Mouse (Mus musculus) heart, postnatal 14 days (tissue): ENCODE data around the gene Snx3. TPM values are rescaled to one million over a fixed set of nuclear protein-coding genes. Genes with fewer than 3 reads are reported as not detected.

Experiments used
- DNase-seq, 2 experiments: peaks; one replicate each; pipeline ENCODE4 v3.0.0; 2021 to 2022
- intact Hi-C: fragments of 180-260 bp; cut with DNase I; formaldehyde crosslinking; loops from one replicate; pipeline ENCODE4 v1.15.1; 2025
- total RNA-seq, 2 experiments: library from RNA; stranded (reverse); gene quantifications; 2 replicates each; pipeline ENCODE4 v1.2.3; 2021

The Snx3 gene
- total RNA-seq, 2 experiments from 2014 or later = 169 to 184 TPM

- intact Hi-C loops = no loop called here
- no peak for DNase-seq
These were observed 71.1 kb downstream of the Snx3 start for GRCm38 (mm10) chr10:42572971-42573370.

- DNase-seq = no peak
- intact Hi-C loops = loop anchor here (5.0 kb wide), 1 partner anchor 62 kb away; no protein-coding TSS in a partner anchor
These were observed 72.8 kb downstream of the Snx3 start for GRCm38 (mm10) chr10:42574639-42575038.

- DNase-seq = no peak
- intact Hi-C loops = loop anchor here (5.0 kb wide), 1 partner anchor 65 kb away; no protein-coding TSS in a partner anchor
These were observed 75.9 kb downstream of the Snx3 start for GRCm38 (mm10) chr10:42577525-42578280.

GRCm38 (mm10) chr10:42578281-42578675 is 76.4 kb downstream of the Snx3 start:
- intact Hi-C loops = loop anchor here (5.0 kb wide), 1 partner anchor 66 kb away; no protein-coding TSS in a partner anchor
- no peak for DNase-seq

GRCm38 (mm10) chr10:42578698-42579474 is 77.1 kb downstream of the Snx3 start:
- intact Hi-C loops = loop anchor here (5.0 kb wide), 1 partner anchor 67 kb away; no protein-coding TSS in a partner anchor
- no peak for DNase-seq

GRCm38 (mm10) chr10:42579475-42580130 is 77.8 kb downstream of the Snx3 start:
- intact Hi-C loops = loop anchor here (5.0 kb wide), 2 partner anchors 53 to 67 kb away; no protein-coding TSS in a partner anchor
- no peak for DNase-seq

- intact Hi-C loops = loop anchor here (5.0 kb wide), 1 partner anchor 52 kb away; no protein-coding TSS in a partner anchor
- no peak for DNase-seq
These were observed 78.5 kb downstream of the Snx3 start for GRCm38 (mm10) chr10:42580131-42580950.

GRCm38 (mm10) chr10:42580951-42581277 is 79.1 kb downstream of the Snx3 start:
- intact Hi-C loops = loop anchor here (5.0 kb wide), 1 partner anchor 51 kb away; no protein-coding TSS in a partner anchor
- DNase-seq = no peak

- intact Hi-C loops = loop anchor here (5.0 kb wide), 1 partner anchor 50 kb away; no protein-coding TSS in a partner anchor
- no peak for DNase-seq
These were observed 80.1 kb downstream of the Snx3 start for GRCm38 (mm10) chr10:42581694-42582565.

GRCm38 (mm10) chr10:42582566-42583110 is 80.8 kb downstream of the Snx3 start:
- no peak for DNase-seq
- intact Hi-C loops = loop anchor here (5.0 kb wide), 1 partner anchor 50 kb away; no protein-coding TSS in a partner anchor

GRCm38 (mm10) chr10:42583157-42583872 is 81.5 kb downstream of the Snx3 start, which contains the start of the genes Nr2e1 and Ostm1:
TSS of gene Nr2e1 (minus strand) at chr10:42583632.
TSS of gene Ostm1 (plus strand) at chr10:42583822.
- intact Hi-C loops = loop anchor here (5.0 kb wide), 1 partner anchor 49 kb away; no protein-coding TSS in a partner anchor
- no peak for DNase-seq

GRCm38 (mm10) chr10:42583902-42584435 is 82.1 kb downstream of the Snx3 start:
- intact Hi-C loops = loop anchor here (5.0 kb wide), 1 partner anchor 48 kb away; no protein-coding TSS in a partner anchor
- DNase-seq = no peak

GRCm38 (mm10) chr10:42584436-42584983 is 82.7 kb downstream of the Snx3 start:
- intact Hi-C loops = loop anchor here (5.0 kb wide), 1 partner anchor 48 kb away; no protein-coding TSS in a partner anchor

More at GRCm38 (mm10) chr10:42584436-42584983, 82.7 kb downstream of the Snx3 start:
- DNase-seq = no peak
